ENCODE assay signal across 17 mouse cellular contexts in genomic region chr1:138936169-138936568, GRCm38 (mm10).
"Had no signal": no experiment of that assay in that cellular context is flagged by ENCODE, and none has a peak within 500 bp of the region (broad histone marks: within the 10 kb centered on the region; RNA-seq: fewer than 3 reads in every experiment).

No protein-coding gene starts in this region.

- H3K4me1 ChIP-seq: limb, embryonic 10.5 days; limb, embryonic 13.5 days; liver, embryonic 13.5 days; midbrain, embryonic 12.5 days; midbrain, embryonic 15.5 days had no signal

- H3K4me2 ChIP-seq: limb, embryonic 13.5 days; liver, embryonic 13.5 days; midbrain, embryonic 12.5 days; midbrain, embryonic 15.5 days had no signal

- H3K36me3 ChIP-seq: limb, embryonic 10.5 days; limb, embryonic 13.5 days; liver, embryonic 13.5 days; midbrain, embryonic 12.5 days; midbrain, embryonic 15.5 days had no signal

- DNase-seq: kidney, postnatal 25 days; layer of hippocampus, adult 9-11 months; liver; liver, embryonic 13.5 days; lung, adult 2 months; lung, postnatal 14 days; lung, postnatal 4 days; thymus, adult 2 months; thymus, postnatal 14 days; thymus, postnatal 4 days had no signal

- ATAC-seq: midbrain, embryonic 15.5 days had no signal

- H3K27ac ChIP-seq: kidney, postnatal 0 days; layer of hippocampus, adult 2 months; limb, embryonic 10.5 days; limb, embryonic 13.5 days; liver, embryonic 13.5 days; midbrain, embryonic 12.5 days; midbrain, embryonic 15.5 days; stomach, postnatal 0 days had no signal

- H3K27me3 ChIP-seq: limb, embryonic 13.5 days; liver, embryonic 13.5 days; midbrain, embryonic 12.5 days; midbrain, embryonic 15.5 days had no signal

- H3K9ac ChIP-seq: limb, embryonic 13.5 days; liver, embryonic 13.5 days; midbrain, embryonic 12.5 days; midbrain, embryonic 15.5 days had no signal

- H3K9me3 ChIP-seq: limb, embryonic 10.5 days; limb, embryonic 13.5 days; liver, embryonic 13.5 days; midbrain, embryonic 12.5 days; midbrain, embryonic 15.5 days had no signal

- H3K4me3 ChIP-seq: layer of hippocampus, adult 2 months; limb, embryonic 10.5 days; limb, embryonic 13.5 days; liver, embryonic 13.5 days; midbrain, embryonic 12.5 days; midbrain, embryonic 15.5 days had no signal
